15 mouse cellular contexts compared by ENCODE assay signal in genomic region chr6:87786621-87787020, GRCm38 (mm10). TPM values are rescaled to one million over a fixed set of nuclear protein-coding genes. Genes with fewer than 3 reads are reported as not detected.
"Had no signal": no experiment of that assay in that cellular context is flagged by ENCODE, and none has a peak within 500 bp of the region (broad histone marks: within the 10 kb centered on the region; RNA-seq: fewer than 3 reads in every experiment).

No protein-coding gene starts in this region.

- H3K4me3 ChIP-seq: kidney, embryonic 15.5 days; limb, embryonic 15.5 days; lung, embryonic 15.5 days; megakaryocyte, embryonic 14.5 days; midbrain, embryonic 15.5 days; neural tube, embryonic 13.5 days had no signal

- H3K27ac ChIP-seq: kidney, embryonic 15.5 days; limb, embryonic 15.5 days; lung, embryonic 15.5 days; macrophage; midbrain, embryonic 15.5 days; neural tube, embryonic 13.5 days had no signal

- ATAC-seq: midbrain, embryonic 15.5 days had no signal

- H3K4me2 ChIP-seq: kidney, embryonic 15.5 days; limb, embryonic 15.5 days; lung, embryonic 15.5 days; midbrain, embryonic 11.5 days; midbrain, embryonic 15.5 days; neural tube, embryonic 13.5 days had no signal

- H3K27me3 ChIP-seq: kidney, embryonic 15.5 days; limb, embryonic 15.5 days; lung, embryonic 15.5 days; megakaryocyte, embryonic 14.5 days; midbrain, embryonic 15.5 days; neural tube, embryonic 13.5 days had no signal

- H3K36me3 ChIP-seq: kidney, embryonic 15.5 days; lung, embryonic 15.5 days; midbrain, embryonic 15.5 days had no signal

- DNase-seq: kidney, adult 2 months; kidney, postnatal 14 days; retina, postnatal 1 day; right cerebral cortex, postnatal 4 days; thymus, adult 18-20 months; thymus, postnatal 14 days had no signal

- H3K4me1 ChIP-seq: limb, embryonic 15.5 days had no signal

- H3K9ac ChIP-seq: kidney, embryonic 15.5 days; limb, embryonic 15.5 days; lung, embryonic 15.5 days; midbrain, embryonic 15.5 days; neural tube, embryonic 13.5 days had no signal

- H3K9me3 ChIP-seq: kidney, embryonic 15.5 days; limb, embryonic 15.5 days; lung, embryonic 15.5 days; megakaryocyte, embryonic 14.5 days; midbrain, embryonic 15.5 days; neural tube, embryonic 13.5 days had no signal

RNA-seq across cellular contexts. Expression of gene Efcc1, which starts 56.0 kb away (rescaled TPM):
- total RNA-seq: monocyte, adult 5-6 weeks had no signal
- polyA plus RNA-seq: macrophage had no signal
